Mouse (Mus musculus) midbrain, embryonic 13.5 days (tissue): ENCODE results near the gene Trak2. TPM values are rescaled to one million over a fixed set of nuclear protein-coding genes. Genes with fewer than 3 reads are reported as not detected.
"Not testable (repeated sequence)": the region's sequence is repeated elsewhere in the genome, so short reads cannot be mapped to it uniquely, and the experiment has no call there.

Source experiments
- ATAC-seq: fragments of 200-750 bp; cut with Nextera tagmentation; 2 replicates; pipeline ENCODE4 v1.8.0; 2017; ENCODE audit warnings: mild to moderate bottlenecking, moderate TSS enrichment, moderate library complexity
- H3K27ac ChIP-seq: fragments of 300-500 bp; sonication (generic); 2 replicates; pipeline ENCODE4 v1.5.1; 2015; ENCODE audit warnings: inconsistent platforms, mild to moderate bottlenecking, moderate library complexity
- H3K27me3 ChIP-seq: fragments of 300-500 bp; sonication (generic); 2 replicates; pipeline ENCODE4 v1.6.1; 2015; ENCODE audit warnings: mild to moderate bottlenecking, inconsistent platforms
- H3K36me3 ChIP-seq: fragments of 300-500 bp; sonication (generic); 2 replicates; pipeline ENCODE4 v1.6.1; 2015; ENCODE audit warnings: mild to moderate bottlenecking, inconsistent platforms
- H3K4me1 ChIP-seq: fragments of 300-500 bp; sonication (generic); replicated peaks from 2 replicates; pipeline ENCODE4 v1.6.1; 2015; ENCODE audit warnings: inconsistent platforms
- H3K4me2 ChIP-seq: fragments of 300-500 bp; sonication (generic); replicated peaks from 2 replicates; pipeline ENCODE4 v1.6.1; 2015; ENCODE audit warnings: moderate library complexity, mild to moderate bottlenecking, inconsistent platforms
- H3K4me3 ChIP-seq: fragments of 300-500 bp; sonication (generic); replicated peaks from 2 replicates; pipeline ENCODE4 v1.5.1; 2015; ENCODE audit warnings: mild to moderate bottlenecking, inconsistent platforms
- H3K9ac ChIP-seq: fragments of 300-500 bp; sonication (generic); replicated peaks from 2 replicates; pipeline ENCODE4 v1.6.1; 2015; ENCODE audit warnings: mild to moderate bottlenecking, inconsistent platforms
- H3K9me3 ChIP-seq: fragments of 300-500 bp; sonication (generic); 2 replicates; pipeline ENCODE4 v1.6.1; 2016; ENCODE audit warnings: mild to moderate bottlenecking, inconsistent platforms
- WGBS: fragments of 180-500 bp; shearing (Covaris S2); methylation state at CpG from one replicate; pipeline ENCODE4 v1.1.7; 2015; 5-methylcytosine and 5-hydroxymethylcytosine counted together
- polyA plus RNA-seq: library from polyadenylated mRNA; unstranded; fragments of >200 nt; fragmentation: Nextera tagmentation; extraction: Ambion mirVana; gene quantifications from 2 replicates; pipeline ENCODE4 v1.2.1, GENCODE M21; 2015

The Trak2 gene
- polyA plus RNA-seq, 1 experiment from 2014 or later = 17.9 TPM

DNA sequence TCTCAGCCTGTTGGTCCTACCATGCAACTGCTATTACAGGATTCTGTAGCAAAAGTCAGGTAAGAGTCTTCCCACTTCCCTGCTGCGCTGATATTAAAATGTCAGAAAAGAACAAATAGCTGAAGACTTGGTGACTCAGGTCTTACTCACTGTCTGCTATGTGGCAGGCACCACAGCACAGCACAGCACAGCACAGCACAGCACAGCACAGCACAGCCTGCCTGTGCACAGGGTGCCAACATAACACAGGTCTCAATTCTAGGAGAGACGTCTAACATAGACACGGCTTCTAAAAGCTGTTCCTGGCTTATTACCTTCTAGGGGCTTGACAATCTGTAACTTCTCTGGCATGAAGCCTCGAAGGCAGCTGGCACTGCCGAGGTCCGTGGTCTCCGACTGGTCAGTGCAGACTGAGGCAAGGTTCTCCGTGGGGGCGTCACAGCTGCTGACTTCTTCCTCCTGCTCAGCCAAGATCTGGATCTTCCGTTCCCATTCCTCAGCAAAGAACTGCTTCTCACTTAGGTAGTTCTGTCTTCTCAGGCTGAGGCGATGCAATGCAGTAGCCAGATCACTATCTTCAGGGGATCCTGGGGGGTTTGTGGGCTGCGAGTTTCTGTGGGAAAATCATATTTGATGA, 63.5 kb downstream of the Trak2 start:
- no peaks in the 10 kb centered on the region for H3K9me3 ChIP-seq

DNA sequence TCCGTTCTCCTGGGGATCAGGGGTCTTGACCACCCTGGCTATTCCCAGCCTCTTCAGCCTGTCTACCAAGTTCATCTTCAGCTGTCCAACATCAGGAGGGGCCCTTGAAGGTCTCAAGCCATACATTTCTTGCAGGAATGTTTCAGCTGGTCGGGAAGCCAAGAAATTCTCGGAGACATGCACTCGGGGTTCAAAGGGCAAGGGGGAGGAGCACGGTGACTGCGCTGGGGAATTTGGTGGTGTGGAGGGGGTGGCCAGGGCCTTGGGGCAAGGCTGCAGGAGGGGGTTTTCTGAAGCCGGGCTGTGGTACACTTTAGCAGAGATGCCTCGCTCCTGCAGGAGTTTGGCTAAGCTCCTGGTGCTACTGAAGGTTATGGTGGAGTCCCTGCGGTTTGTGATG, 69.5 kb downstream of the Trak2 start:
- Histone ChIP-seq H3K4me1 (no peaks in the 10 kb centered on the region), H3K36me3 (peaks cover 59% of the 10 kb centered on the region), H3K27ac (no peak overlapping the region), H3K27me3 (no peaks in the 10 kb centered on the region), H3K9me3 (no peaks in the 10 kb centered on the region), H3K9ac (no peak overlapping the region), H3K4me2 (no peak overlapping the region), H3K4me3 (no peak overlapping the region)
- WGBS = 89% methylated on average over 9 of the region's 9 CpGs
- ATAC-seq = no peak

More for the DNA sequence above, 63.5 kb downstream of the Trak2 start:
- Histone ChIP-seq H3K4me3 (no peak overlapping the region), H3K27me3 (no peaks in the 10 kb centered on the region), H3K4me1 (no peaks in the 10 kb centered on the region), H3K36me3 (peaks cover 86% of the 10 kb centered on the region), H3K9ac (no peak overlapping the region), H3K4me2 (no peak overlapping the region), H3K27ac (no peak overlapping the region)
- 94% methylated on average over 12 of the region's 12 CpGs for WGBS
- ATAC-seq = no peak

DNA sequence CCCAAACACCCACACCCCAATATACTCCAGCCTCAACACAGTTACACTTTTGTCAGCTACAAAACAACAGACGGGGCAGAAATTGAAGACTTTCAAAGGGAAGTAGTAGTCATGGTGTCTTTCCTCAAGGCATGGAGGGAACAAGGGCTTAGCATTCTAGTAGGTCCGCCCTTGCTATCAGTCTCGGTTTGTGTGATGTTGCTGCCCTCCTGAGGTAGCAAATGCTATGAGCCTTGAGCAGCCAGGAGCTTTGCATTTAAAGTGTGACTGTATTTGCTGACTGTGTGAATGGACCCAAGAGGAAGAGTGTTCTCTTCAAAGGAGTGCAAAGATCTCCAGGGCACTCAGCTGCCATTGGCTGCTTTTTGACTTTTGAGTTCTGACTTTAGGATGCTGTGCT, 75.7 kb downstream of the Trak2 start:
- H3K27me3 ChIP-seq, ATAC-seq, H3K4me2 ChIP-seq, H3K9ac ChIP-seq, H3K4me3 ChIP-seq, H3K4me1 ChIP-seq, H3K9me3 ChIP-seq, H3K27ac ChIP-seq: not testable (repeated sequence)
- WGBS = 33% methylated on average over 3 of the region's 3 CpGs
- peaks cover 13% of the 10 kb centered on the region for H3K36me3 ChIP-seq

DNA sequence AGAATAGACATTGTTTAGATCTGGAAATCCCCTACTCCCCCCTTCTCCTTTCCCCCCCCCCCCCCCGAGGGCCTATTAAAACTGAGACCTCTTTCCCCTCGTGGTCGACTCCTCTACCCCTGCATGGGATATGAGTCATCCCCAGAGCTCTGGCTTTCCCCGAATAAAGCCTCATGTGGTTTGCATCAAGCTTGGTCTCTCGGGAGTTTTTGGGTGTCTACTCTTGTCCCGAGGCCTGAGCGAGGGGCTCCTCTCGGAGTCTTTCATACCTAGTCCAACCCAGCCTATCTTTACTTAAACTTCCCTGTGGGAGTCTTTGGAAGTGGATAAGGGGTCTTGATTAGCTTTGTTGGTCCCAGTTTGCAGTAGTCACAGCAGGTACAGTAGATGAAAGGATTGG, 80.8 kb downstream of the Trak2 start:
- not testable (repeated sequence) for H3K4me3 ChIP-seq, H3K36me3 ChIP-seq, H3K9me3 ChIP-seq, H3K4me1 ChIP-seq, H3K27me3 ChIP-seq, ATAC-seq, H3K9ac ChIP-seq, H3K27ac ChIP-seq, H3K4me2 ChIP-seq
- 91% methylated on average over 7 of the region's 8 CpGs for WGBS

DNA sequence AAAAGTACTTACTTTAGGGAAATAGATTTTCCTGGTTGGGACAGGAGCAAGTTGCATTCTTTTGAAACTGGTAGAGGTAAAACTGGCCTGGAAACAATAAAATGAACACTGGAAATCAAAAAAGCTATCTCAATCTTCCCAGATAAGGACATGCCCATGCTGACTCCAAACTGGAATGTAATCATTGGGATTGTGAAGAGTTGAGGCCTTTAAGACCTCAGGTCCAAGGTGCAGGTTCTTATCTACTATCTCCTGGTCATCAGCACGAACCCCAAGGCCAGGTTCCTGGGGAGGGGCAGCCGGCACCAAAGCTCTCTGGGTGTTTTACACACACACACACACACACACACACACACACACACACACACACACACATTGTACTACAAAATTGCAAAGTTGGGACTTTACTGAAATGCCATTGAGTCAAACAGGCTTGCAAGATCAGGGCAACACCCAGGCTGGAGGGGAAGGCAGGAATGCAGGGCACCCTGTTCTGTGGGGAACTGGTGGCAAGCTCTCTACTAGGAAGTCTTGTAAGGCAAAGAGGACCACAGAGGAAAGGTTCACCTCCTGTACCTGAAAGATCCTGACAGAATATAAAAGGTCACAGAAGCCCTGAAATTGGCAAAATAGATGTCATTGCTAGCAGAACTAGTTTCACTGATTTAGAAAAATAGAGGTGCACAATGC, 81.6 kb downstream of the Trak2 start:
- WGBS = 81% methylated on average over 2 of the region's 2 CpGs
- not testable (repeated sequence) for H3K27me3 ChIP-seq, H3K9me3 ChIP-seq, H3K9ac ChIP-seq, H3K36me3 ChIP-seq, ATAC-seq, H3K4me2 ChIP-seq, H3K4me3 ChIP-seq, H3K4me1 ChIP-seq, H3K27ac ChIP-seq

DNA sequence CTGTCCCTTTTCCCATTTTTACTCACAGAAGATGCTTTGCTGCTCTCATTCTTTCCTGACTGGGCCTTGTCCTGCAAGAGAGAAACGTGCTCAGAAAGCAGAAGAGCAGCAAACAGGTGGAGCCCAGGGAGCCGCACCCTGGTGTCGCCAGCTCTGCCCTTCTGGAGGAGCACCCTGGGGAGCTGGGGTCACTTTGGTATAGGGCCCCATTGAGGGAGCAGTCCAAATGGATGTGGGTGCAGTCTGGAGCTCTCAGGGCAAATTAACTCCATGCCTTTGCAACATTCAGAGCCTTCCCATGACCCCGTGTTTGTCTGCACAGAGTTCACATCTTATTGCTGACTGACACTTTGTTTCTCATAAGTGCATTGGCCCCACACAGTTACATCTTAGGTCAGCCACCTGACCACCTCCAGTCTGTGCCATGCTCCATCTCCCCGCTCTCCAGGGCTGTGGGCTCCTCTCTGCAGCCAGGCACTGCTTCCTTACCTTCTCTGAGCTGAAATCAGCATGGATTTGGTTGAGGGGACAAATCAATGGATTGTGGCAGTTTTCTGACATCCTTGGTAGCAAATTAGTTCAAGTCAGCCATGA, 82.4 kb downstream of the Trak2 start:
- 75% methylated on average over 5 of the region's 5 CpGs for WGBS

DNA sequence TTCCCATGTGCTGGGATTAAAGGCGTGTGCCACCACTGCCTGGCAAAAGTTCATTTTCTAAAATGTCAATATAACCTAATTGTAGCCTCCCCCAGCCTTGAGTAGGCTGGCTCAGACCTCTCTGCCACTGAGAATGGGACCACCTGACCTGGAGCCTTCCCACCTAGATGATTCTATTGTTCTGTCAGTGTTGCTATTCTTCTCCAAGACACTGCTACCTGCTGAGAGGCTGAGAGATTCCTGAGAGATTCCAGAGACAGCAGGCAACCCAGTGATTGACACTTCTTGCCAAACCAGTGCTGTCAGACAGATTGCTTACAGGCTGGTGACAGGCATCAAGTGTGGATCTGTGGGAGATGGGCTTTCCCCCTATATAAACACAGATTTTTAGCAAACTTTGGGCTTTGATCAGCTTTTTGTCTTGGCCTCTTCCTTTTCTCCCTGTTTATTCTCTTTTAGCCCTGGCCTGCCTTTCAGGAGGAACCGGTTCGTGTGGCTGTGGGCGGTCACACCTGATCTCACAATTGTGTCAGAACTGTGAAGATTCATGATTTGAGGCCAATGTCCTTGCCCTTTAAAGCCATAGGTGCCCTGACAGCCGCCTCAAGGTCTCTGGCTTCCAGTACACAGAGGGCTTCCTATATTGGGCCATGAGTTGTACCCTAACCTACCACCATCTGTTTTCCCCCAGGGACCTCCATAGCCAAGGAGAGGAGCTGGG, 83.2 kb downstream of the Trak2 start:
- 81% methylated on average over 5 of the region's 5 CpGs for WGBS
- H3K9ac ChIP-seq = no peak overlapping the region
- H3K36me3 ChIP-seq = no peaks in the 10 kb centered on the region
- H3K4me2 ChIP-seq = no peak overlapping the region
- ATAC-seq = no peak
- H3K4me1 ChIP-seq = no peaks in the 10 kb centered on the region
- H3K9me3 ChIP-seq = no peaks in the 10 kb centered on the region
- H3K27me3 ChIP-seq = no peaks in the 10 kb centered on the region
- H3K4me3 ChIP-seq = no peak overlapping the region
- H3K27ac ChIP-seq = no peak overlapping the region

More for the DNA sequence above, 82.4 kb downstream of the Trak2 start:
- not testable (repeated sequence) for H3K9me3 ChIP-seq, H3K27ac ChIP-seq, H3K4me3 ChIP-seq, ATAC-seq, H3K36me3 ChIP-seq, H3K4me2 ChIP-seq, H3K9ac ChIP-seq, H3K27me3 ChIP-seq, H3K4me1 ChIP-seq

DNA sequence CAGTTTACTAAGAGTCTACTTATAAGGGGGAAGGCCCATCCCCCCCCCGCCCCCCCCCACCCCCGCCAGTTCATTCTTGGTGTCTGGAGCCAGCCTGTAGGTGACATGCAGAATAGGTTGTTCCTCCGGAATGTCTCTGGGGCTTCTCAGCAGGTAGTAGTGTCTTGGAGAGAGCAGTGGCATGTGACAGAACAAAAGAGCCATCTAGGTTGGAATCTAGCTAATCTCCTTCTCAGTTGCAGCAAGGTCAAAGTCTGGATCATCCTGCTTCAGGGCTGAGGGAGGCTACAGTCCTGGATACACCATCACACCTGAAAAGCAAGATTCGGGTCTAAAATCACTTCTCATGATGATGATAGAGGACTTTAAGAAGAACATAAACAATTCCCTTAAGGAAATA, 87.6 kb downstream of the Trak2 start:
- H3K27ac ChIP-seq = no peak overlapping the region
- H3K27me3 ChIP-seq = no peaks in the 10 kb centered on the region
- no peak overlapping the region for H3K4me2 ChIP-seq
- no peak overlapping the region for H3K9ac ChIP-seq
- ATAC-seq = no peak
- 76% methylated on average over 4 of the region's 4 CpGs for WGBS
- H3K4me1 ChIP-seq = no peaks in the 10 kb centered on the region
- H3K36me3 ChIP-seq = no peaks in the 10 kb centered on the region
- H3K9me3 ChIP-seq = no peaks in the 10 kb centered on the region
- H3K4me3 ChIP-seq = no peak overlapping the region

DNA sequence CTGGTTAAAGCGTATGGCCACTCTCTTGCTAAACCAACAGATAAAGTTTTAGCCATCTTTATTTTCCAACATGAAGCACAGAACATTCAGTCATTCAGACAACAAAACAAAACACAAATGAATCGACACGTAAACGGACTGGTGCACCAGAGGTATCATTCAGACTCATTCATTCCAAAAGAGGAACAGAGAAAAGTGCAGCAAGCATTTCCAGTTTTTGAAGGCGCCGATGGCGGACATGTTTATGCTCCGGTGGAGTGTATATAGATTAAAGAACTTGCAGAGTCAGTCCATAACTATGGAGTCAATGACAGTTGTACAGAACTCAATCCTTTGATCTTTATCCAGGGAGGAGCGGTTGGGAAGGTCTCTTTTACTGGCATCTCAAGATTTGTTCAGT, 90.0 kb downstream of the Trak2 start:
- not testable (repeated sequence) for H3K36me3 ChIP-seq, H3K27ac ChIP-seq, H3K4me1 ChIP-seq, ATAC-seq, H3K27me3 ChIP-seq, H3K9ac ChIP-seq, H3K4me3 ChIP-seq, H3K4me2 ChIP-seq, H3K9me3 ChIP-seq
- whole genome bisulfite sequencing = 87% methylated on average over 9 of the region's 9 CpGs

DNA sequence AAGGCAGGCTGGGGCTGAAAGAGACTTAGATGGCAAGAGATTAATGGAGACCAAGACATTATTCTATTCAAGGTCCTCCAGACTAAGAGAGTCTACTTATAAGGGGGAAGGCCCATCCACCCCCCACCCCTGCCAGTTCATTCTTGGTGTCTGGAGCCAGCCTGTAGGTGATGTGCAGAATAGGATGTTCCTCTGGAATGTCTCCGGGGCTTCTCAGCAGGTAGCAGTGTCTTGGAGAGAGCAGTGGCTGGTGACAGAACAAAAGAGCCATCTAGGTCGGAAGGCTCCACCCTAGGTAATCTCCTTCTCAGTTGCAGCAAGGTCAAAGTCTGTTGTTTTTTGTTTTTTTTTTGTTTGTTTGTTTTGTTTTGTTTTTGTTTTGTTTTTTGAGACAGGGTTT, 93.9 kb downstream of the Trak2 start:
- H3K36me3 ChIP-seq, H3K4me3 ChIP-seq, H3K27me3 ChIP-seq, H3K4me2 ChIP-seq, ATAC-seq, H3K4me1 ChIP-seq, H3K27ac ChIP-seq, H3K9ac ChIP-seq, H3K9me3 ChIP-seq: not testable (repeated sequence)
- 89% methylated on average over 2 of the region's 2 CpGs for WGBS

DNA sequence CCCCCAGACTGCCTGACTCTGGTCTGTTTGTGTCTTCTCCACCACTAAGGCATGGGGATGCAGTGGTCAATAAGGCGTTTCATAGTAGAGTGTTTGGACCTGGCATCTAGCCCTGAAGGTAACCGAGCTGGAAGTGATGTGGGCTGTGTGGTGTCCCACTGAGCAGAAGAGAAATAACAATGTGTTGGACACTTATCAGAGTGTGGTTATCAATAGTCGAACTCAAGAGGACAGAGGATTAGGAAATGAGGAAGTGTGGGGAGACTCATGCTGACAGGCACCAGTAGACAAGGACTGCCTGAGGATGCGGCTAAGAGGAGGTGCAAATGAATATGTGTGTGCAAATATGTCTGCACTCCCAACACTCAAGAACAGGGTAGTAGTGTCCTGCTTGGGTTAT, 96.7 kb downstream of the Trak2 start:
- not testable (repeated sequence) for H3K4me1 ChIP-seq, ATAC-seq, H3K9ac ChIP-seq, H3K4me2 ChIP-seq, H3K27me3 ChIP-seq, H3K4me3 ChIP-seq, H3K36me3 ChIP-seq, H3K27ac ChIP-seq, H3K9me3 ChIP-seq
- 90% methylated on average over 4 of the region's 4 CpGs for WGBS

DNA sequence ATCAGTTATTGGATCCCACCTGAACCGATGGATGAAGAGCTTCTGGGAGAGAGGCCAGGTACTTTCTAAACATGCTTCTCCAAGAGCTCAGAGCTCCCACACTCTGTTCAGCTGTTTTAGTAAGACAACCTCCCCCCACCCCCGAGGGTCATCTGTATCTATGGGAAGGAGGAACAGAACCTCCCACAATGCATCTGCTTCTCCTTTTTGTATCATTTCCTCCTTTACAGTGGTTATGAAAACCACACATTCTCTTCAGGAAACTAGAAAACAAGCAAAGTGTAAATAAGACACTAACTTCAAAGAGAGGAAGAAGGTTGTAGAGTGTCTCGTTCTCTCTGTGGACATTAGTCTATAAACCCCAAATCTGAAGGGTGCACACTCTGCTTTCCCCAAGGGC, 112.6 kb downstream of the Trak2 start:
- not testable (repeated sequence) for H3K9ac ChIP-seq, H3K27ac ChIP-seq, H3K4me3 ChIP-seq, H3K36me3 ChIP-seq, H3K27me3 ChIP-seq, H3K9me3 ChIP-seq, H3K4me2 ChIP-seq, ATAC-seq, H3K4me1 ChIP-seq
- 86% methylated on average over 3 of the region's 3 CpGs for WGBS
